9 mouse cellular contexts compared by ENCODE assay signal in genomic region chr17:87691958-87692357, GRCm38 (mm10). TPM values are rescaled to one million over a fixed set of nuclear protein-coding genes. Genes with fewer than 3 reads are reported as not detected.
DNase-seq lines count a peak whose midpoint lies in the region; ATAC-seq and TF ChIP-seq lines count a peak whose summit lies in the region.
"Had no signal": no experiment of that assay in that cellular context is flagged by ENCODE, and none has a peak within 500 bp of the region (broad histone marks: within the 10 kb centered on the region; RNA-seq: fewer than 3 reads in every experiment).

No protein-coding gene starts in this region.

- DNase-seq in spleen, adult 2 months (ENCODE audit: low read depth in 1 of 2, low spot score in 2 of 2), result peak; percentile 12 to 32
- DNase-seq in spleen, adult 12 weeks (ENCODE audit: low spot score), result no peak
- peak; percentile 70 for DNase-seq in adrenal gland, postnatal 25 days
- peak; percentile 76 for DNase-seq in embryonic facial prominence, embryonic 14.5 days (ENCODE audit: low spot score)
- DNase-seq in kidney, adult 9 months, result peak; percentile 38
- no peak for DNase-seq in liver, embryonic 14.5 days (ENCODE audit: low read depth in 3 of 3, low spot score in 3 of 3)
- DNase-seq in ovary, postnatal 36 days (ENCODE audit: low spot score), result peak; percentile 59

- no peak overlapping the region for H3K4me2 ChIP-seq in embryonic facial prominence, embryonic 14.5 days (ENCODE audit: low read depth, low read length)
- no peak overlapping the region for H3K4me2 ChIP-seq in liver, embryonic 14.5 days (ENCODE audit: low read depth)

- 89% methylated on average over 5 of the region's 5 CpGs for WGBS in spleen, adult 2 months
- WGBS in embryonic facial prominence, embryonic 14.5 days, result 83% methylated on average over 5 of the region's 5 CpGs
- WGBS in liver, embryonic 14.5 days (ENCODE audit: insufficient replicate concordance), result 82% methylated on average over 5 of the region's 5 CpGs

- H3K9me3 ChIP-seq in embryonic facial prominence, embryonic 14.5 days (ENCODE audit: control insufficient read depth, low read length), result no peaks in the 10 kb centered on the region
- no peaks in the 10 kb centered on the region for H3K9me3 ChIP-seq in liver, embryonic 14.5 days (ENCODE audit: control insufficient read depth, low read length)

- TF ChIP-seq POLR2A in spleen, adult 2 months (IDR thresholded peaks at IDR 0.05; ENCODE audit: low read depth, low read length), result no peak

- H3K4me3 ChIP-seq in spleen, adult 2 months (ENCODE audit: extremely low read depth, insufficient read depth, insufficient read length), result no peak overlapping the region
- H3K4me3 ChIP-seq in embryonic facial prominence, embryonic 14.5 days (ENCODE audit: low read depth, low read length), result no peak overlapping the region
- no peak overlapping the region for H3K4me3 ChIP-seq in liver, embryonic 14.5 days (ENCODE audit: insufficient read depth in 1 of 2, low read depth in 2 of 2, low read length in 2 of 2)

- H3K9ac ChIP-seq in embryonic facial prominence, embryonic 14.5 days (ENCODE audit: low read depth, low read length), result no peak overlapping the region
- H3K9ac ChIP-seq in liver, embryonic 14.5 days (replicated peaks), result no peak overlapping the region

- H3K4me1 ChIP-seq in spleen, adult 2 months (ENCODE audit: control insufficient read depth, insufficient read depth, insufficient read length), result no peaks in the 10 kb centered on the region
- H3K4me1 ChIP-seq in embryonic facial prominence, embryonic 14.5 days (ENCODE audit: control insufficient read depth, insufficient read depth, low read length), result no peaks in the 10 kb centered on the region
- 0 out of 4 replicates have a peak, but pooled peaks cover 0 to 2% of the 10 kb centered on the region in 2 experiments for H3K4me1 ChIP-seq in liver, embryonic 14.5 days (replicated peaks; ENCODE audit: control insufficient read depth in 2 of 2, insufficient read depth in 2 of 2, low read length in 1 of 2)

- H3K27ac ChIP-seq in spleen, adult 2 months (ENCODE audit: insufficient read depth, low read length), result no peak overlapping the region
- H3K27ac ChIP-seq in embryonic facial prominence, embryonic 14.5 days (replicated peaks; ENCODE audit: low read depth, low read length), result no peak overlapping the region
- H3K27ac ChIP-seq in liver, embryonic 14.5 days, result no peak overlapping the region

- H3K27me3 ChIP-seq in spleen, adult 2 months (ENCODE audit: control insufficient read depth, insufficient read depth, low read length), result no peaks in the 10 kb centered on the region
- no peaks in the 10 kb centered on the region for H3K27me3 ChIP-seq in embryonic facial prominence, embryonic 14.5 days (replicated peaks; ENCODE audit: control insufficient read depth, insufficient read depth, low read length)
- H3K27me3 ChIP-seq in liver, embryonic 14.5 days (ENCODE audit: control insufficient read depth, insufficient read depth, low read length), result no peaks in the 10 kb centered on the region

- ATAC-seq in embryonic facial prominence, embryonic 14.5 days (ENCODE audit: low read depth), result 0 out of 2 replicates have a peak, but pooled peaks have one; percentile 33
- no peak for ATAC-seq in liver, embryonic 14.5 days (ENCODE audit: insufficient read depth)
- no peak for ATAC-seq in erythroid progenitor cell, adult 5-6 weeks (replicated peaks; ENCODE audit: low FRiP score, poor library complexity, severe bottlenecking)

- peaks cover 33% of the 10 kb centered on the region for H3K36me3 ChIP-seq in spleen, adult 2 months (ENCODE audit: control insufficient read depth, insufficient read depth, low read length)
- H3K36me3 ChIP-seq in embryonic facial prominence, embryonic 14.5 days (ENCODE audit: control insufficient read depth, insufficient read depth, low read length), result peaks cover 59% of the 10 kb centered on the region
- peaks cover 13% of the 10 kb centered on the region for H3K36me3 ChIP-seq in liver, embryonic 14.5 days (replicated peaks; ENCODE audit: control insufficient read depth, insufficient read depth, low read depth)

- TF ChIP-seq EP300 in liver, embryonic 14.5 days (IDR thresholded peaks at IDR 0.05; ENCODE audit: low read depth), result no peak

- TF ChIP-seq CTCF in spleen, adult 2 months (IDR thresholded peaks at IDR 0.05; ENCODE audit: extremely low read depth, insufficient read depth, insufficient read length, insufficient replicate concordance), result peak; percentile 42; the same call in 1 of the 2 replicates
- TF ChIP-seq CTCF in liver, embryonic 14.5 days (IDR thresholded peaks at IDR 0.05; ENCODE audit: low read depth), result peak; percentile 61

RNA-seq across cellular contexts. Expression of gene Msh2, which starts 19.8 kb away (rescaled TPM):
- 5.6 and 9.3 TPM in 2 replicates for polyA plus RNA-seq in spleen, adult 2 months (2012; rRNA removed)
- 24.7 and 31.0 TPM in 2 replicates for total RNA-seq in adrenal gland, postnatal 25 days (2021)
- polyA plus RNA-seq in embryonic facial prominence, embryonic 14.5 days (2014; fragmentation: Nextera tagmentation; extraction: Ambion mirVana), result 31.7 and 41.1 TPM in 2 replicates
- 8.5 and 14.5 TPM in 2 replicates for polyA plus RNA-seq in liver, embryonic 14.5 days (2012; rRNA removed)
- polyA plus RNA-seq in liver, embryonic 14.5 days (2014; fragmentation: Nextera tagmentation; extraction: Ambion mirVana), result 18.4 and 21.8 TPM in 2 replicates
- 15.9 and 16.3 TPM in 2 replicates for total RNA-seq in erythroid progenitor cell, adult 5-6 weeks (2015; ENCODE audit: low replicate concordance)
- total RNA-seq in erythroid progenitor cell, adult 5-6 weeks (2017; ENCODE audit: low replicate concordance), result 13.0 and 18.5 TPM in 2 replicates

RNA-seq across cellular contexts. Expression of gene Epcam, which starts 56.2 kb away (rescaled TPM):
- 3.5 and 3.9 TPM in 2 replicates for polyA plus RNA-seq in spleen, adult 2 months (2012; rRNA removed)
- not detected in 2 replicates for total RNA-seq in adrenal gland, postnatal 25 days (2021)
- polyA plus RNA-seq in embryonic facial prominence, embryonic 14.5 days (2014; fragmentation: Nextera tagmentation; extraction: Ambion mirVana), result 88.9 and 110 TPM in 2 replicates
- polyA plus RNA-seq in liver, embryonic 14.5 days (2012; rRNA removed), result 0.54 and 0.74 TPM in 2 replicates
- 0.45 and 0.94 TPM in 2 replicates for polyA plus RNA-seq in liver, embryonic 14.5 days (2014; fragmentation: Nextera tagmentation; extraction: Ambion mirVana)
- total RNA-seq in erythroid progenitor cell, adult 5-6 weeks (2015; ENCODE audit: low replicate concordance), result 5.9 TPM in 1 of 2 replicates, not detected in the other
- total RNA-seq in erythroid progenitor cell, adult 5-6 weeks (2017; ENCODE audit: low replicate concordance), result not detected in 2 replicates
- total RNA-seq: gastrocnemius, postnatal 36 days had no signal

Comparison
In these comparisons a context has a peak if more than half of its experiments do, and no peak if none do; other contexts are left out.
1. DNase-seq: peak in spleen, adult 2 months (2 of 2), adrenal gland, postnatal 25 days (single experiment), embryonic facial prominence, embryonic 14.5 days (single experiment), kidney, adult 9 months (single experiment) and ovary, postnatal 36 days (single experiment); none in spleen, adult 12 weeks (single experiment) and liver, embryonic 14.5 days (0 of 3).
2. RNA of gene Epcam, which starts 56.2 kb away (polyA plus RNA-seq): 88.9 to 110 TPM in embryonic facial prominence, embryonic 14.5 days; 3.5 to 3.9 TPM in spleen, adult 2 months and 0.45 to 0.94 TPM in liver, embryonic 14.5 days; every median in the first group is over 10 times any median in the second.